Mouse (Mus musculus) midbrain, embryonic 13.5 days (tissue): Measurements from ENCODE around the gene Fut2. TPM values are rescaled to one million over a fixed set of nuclear protein-coding genes. Genes with fewer than 3 reads are reported as not detected.
A peak's percentile ranks its signal among the peaks of the same experiment; 100 is the strongest.
"Not testable (repeated sequence)": the region's sequence is repeated elsewhere in the genome, so short reads cannot be mapped to it uniquely, and the experiment has no call there.

Experiments used
- ATAC-seq: fragments of 200-750 bp; cut with Nextera tagmentation; 2 replicates; pipeline ENCODE4 v1.8.0; 2017; ENCODE audit warnings: mild to moderate bottlenecking, moderate TSS enrichment, moderate library complexity
- H3K27ac ChIP-seq: fragments of 300-500 bp; sonication (generic); 2 replicates; pipeline ENCODE4 v1.5.1; 2015; ENCODE audit warnings: inconsistent platforms, mild to moderate bottlenecking, moderate library complexity
- H3K27me3 ChIP-seq: fragments of 300-500 bp; sonication (generic); 2 replicates; pipeline ENCODE4 v1.6.1; 2015; ENCODE audit warnings: mild to moderate bottlenecking, inconsistent platforms
- H3K36me3 ChIP-seq: fragments of 300-500 bp; sonication (generic); 2 replicates; pipeline ENCODE4 v1.6.1; 2015; ENCODE audit warnings: mild to moderate bottlenecking, inconsistent platforms
- H3K4me1 ChIP-seq: fragments of 300-500 bp; sonication (generic); replicated peaks from 2 replicates; pipeline ENCODE4 v1.6.1; 2015; ENCODE audit warnings: inconsistent platforms
- H3K4me2 ChIP-seq: fragments of 300-500 bp; sonication (generic); replicated peaks from 2 replicates; pipeline ENCODE4 v1.6.1; 2015; ENCODE audit warnings: moderate library complexity, mild to moderate bottlenecking, inconsistent platforms
- H3K4me3 ChIP-seq: fragments of 300-500 bp; sonication (generic); replicated peaks from 2 replicates; pipeline ENCODE4 v1.5.1; 2015; ENCODE audit warnings: mild to moderate bottlenecking, inconsistent platforms
- H3K9ac ChIP-seq: fragments of 300-500 bp; sonication (generic); replicated peaks from 2 replicates; pipeline ENCODE4 v1.6.1; 2015; ENCODE audit warnings: mild to moderate bottlenecking, inconsistent platforms
- H3K9me3 ChIP-seq: fragments of 300-500 bp; sonication (generic); 2 replicates; pipeline ENCODE4 v1.6.1; 2016; ENCODE audit warnings: mild to moderate bottlenecking, inconsistent platforms
- WGBS: fragments of 180-500 bp; shearing (Covaris S2); methylation state at CpG from one replicate; pipeline ENCODE4 v1.1.7; 2015; 5-methylcytosine and 5-hydroxymethylcytosine counted together
- polyA plus RNA-seq: library from polyadenylated mRNA; unstranded; fragments of >200 nt; fragmentation: Nextera tagmentation; extraction: Ambion mirVana; gene quantifications from 2 replicates; pipeline ENCODE4 v1.2.1, GENCODE M21; 2015

Fut2 gene
- polyA plus RNA-seq, 1 experiment from 2014 or later: 0.09 TPM

DNA sequence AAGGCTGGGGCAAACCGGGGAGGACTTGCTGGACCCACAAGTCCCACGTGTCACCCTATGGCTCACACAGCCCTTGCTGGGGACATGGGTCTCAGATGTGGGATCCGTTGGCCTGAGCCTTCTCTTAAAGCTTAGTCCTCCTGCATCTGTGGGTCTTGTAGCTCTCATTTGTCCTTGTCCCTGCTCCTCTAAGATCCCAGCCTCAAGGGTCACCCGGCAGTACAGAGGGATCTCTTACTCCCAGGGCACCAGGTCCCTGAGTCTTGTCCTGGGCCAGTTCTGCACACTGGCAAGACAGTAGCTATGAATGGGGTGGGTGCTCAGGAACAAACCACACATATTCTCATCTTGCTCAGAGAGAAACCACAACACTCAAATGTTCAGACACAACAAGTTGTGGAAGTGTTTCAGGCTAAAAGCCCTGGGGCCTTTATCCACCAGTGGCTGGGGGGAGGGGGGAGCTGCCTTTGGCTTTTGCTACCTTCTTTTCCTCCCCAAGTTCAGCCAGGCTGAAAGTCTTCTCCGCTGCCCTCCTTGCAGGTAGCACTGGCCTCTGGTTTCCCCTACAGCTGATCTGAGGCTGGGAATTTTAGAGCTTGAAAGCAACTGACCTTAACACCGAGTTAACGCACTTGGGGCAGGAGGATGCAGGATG is 17.3 kb upstream of the Fut2 start, which contains the start of gene Ntn5:
Gene Ntn5 (plus strand): TSS at position 627 of the 655 bp plus-strand sequence.
- H3K27me3 ChIP-seq: no peaks in the 10 kb centered on the region
- WGBS: 76% methylated on average over 7 of the region's 7 CpGs
- H3K9ac ChIP-seq: 0 out of 2 replicates have a peak within 1 kb of the TSS, but pooled peaks have one; percentile 46
- H3K36me3 ChIP-seq: no peaks in the 10 kb centered on the region
- H3K4me1 ChIP-seq: peaks cover 11% of the 10 kb centered on the region
- H3K9me3 ChIP-seq: no peaks in the 10 kb centered on the region
- no peak for ATAC-seq
- H3K27ac ChIP-seq: peak within 1 kb of the TSS; percentile 74; the same call in 1 of the 2 replicates
- 0 out of 2 replicates have a peak within 1 kb of the TSS, but pooled peaks have one; percentile 11 for H3K4me3 ChIP-seq
- H3K4me2 ChIP-seq: no peak within 1 kb of the TSS

DNA sequence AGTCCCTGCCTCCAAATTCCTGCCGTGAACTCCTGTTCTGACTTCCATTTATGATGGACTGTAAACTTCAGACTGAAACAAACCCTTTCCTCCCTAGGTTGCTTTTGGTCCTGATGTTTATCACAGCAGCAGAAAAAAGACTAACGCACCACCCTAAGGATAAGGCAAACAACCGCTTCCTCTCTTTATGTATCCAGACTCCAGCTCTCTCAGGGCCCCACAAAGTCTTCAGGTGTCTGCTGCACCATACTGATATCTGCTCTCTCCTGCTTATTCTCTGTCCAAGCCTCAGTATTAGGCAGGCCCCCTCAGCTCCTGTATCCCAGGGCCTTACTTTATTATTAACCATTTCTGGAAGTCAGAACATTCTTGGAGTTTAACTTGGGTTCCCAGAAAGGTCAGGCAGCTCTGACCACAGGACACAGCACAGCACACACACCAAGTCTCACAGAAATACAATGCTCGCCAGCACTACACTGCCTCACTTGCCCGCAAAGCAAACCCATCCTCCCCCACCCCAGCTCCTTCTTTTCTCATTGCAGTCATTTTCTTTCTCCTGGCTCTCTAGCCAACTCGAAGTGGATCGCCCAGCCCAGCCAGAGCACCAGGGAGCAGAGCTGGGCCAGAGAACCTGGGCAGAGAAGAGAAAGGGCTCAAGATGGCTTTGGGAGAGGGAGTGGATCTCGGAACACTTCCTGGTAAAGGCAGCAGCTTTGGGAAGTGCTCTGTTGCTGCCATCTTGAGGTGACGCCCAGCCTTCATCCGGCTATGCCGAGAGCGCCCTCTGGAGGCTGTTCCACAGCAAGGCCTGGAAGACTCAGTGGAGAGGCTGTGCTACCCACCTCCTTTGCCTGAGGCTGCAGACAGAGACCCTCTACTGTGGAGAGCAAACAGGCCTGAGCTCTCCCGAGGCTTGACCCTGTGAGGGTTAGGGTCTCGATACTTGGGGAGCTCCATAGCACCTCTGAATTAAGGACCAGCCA is 16.2 kb upstream of the Fut2 start:
- peak overlapping the region; percentile 43 for H3K4me2 ChIP-seq
- H3K9me3 ChIP-seq: no peaks in the 10 kb centered on the region
- WGBS: 29% methylated on average over 14 of the region's 14 CpGs
- H3K27me3 ChIP-seq: no peaks in the 10 kb centered on the region
- ATAC-seq: peak; percentile 83
- H3K36me3 ChIP-seq: no peaks in the 10 kb centered on the region
- H3K27ac ChIP-seq: peak overlapping the region; percentile 74
- peak overlapping the region; percentile 11; the same call in 1 of the 2 replicates for H3K4me3 ChIP-seq
- peaks cover 11% of the 10 kb centered on the region for H3K4me1 ChIP-seq
- H3K9ac ChIP-seq: 0 out of 2 replicates have a peak overlapping the region, but pooled peaks have one; percentile 46

DNA sequence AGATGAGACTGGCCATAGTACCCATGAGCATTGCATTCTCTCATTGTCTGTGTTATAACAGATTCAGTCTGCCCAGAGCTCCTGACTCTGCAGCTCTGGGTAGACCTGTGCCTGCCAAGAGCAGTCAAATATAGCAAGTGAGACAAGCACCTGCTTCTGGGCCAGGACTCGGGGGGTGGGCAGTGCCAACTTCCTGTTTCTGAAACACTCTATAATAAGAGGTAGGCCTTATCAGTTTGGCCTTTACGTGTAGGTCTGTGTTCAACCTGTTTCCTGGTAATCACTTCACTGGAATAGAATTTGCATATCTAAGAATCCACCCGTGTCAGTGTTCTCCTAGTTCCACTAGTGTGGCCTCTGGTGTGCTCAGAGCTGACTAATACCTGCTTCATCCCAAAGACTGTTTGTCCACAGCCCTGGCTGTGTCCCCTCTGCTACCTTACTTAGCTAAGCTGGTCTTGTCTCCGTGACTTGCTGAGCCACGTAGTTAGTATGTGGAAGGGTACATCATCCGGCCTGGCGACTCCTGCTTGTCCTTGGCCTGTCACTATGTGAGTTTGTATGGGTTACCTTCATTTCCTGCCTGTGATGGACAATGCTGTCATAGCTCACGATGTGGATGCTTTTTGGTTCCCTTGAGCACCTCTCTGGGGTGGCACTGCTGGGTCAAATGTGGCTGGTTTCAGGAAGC is 15.0 kb upstream of the Fut2 start:
- Histone ChIP-seq H3K9me3 (no peaks in the 10 kb centered on the region), H3K4me2 (no peak overlapping the region), H3K36me3 (no peaks in the 10 kb centered on the region), H3K9ac (no peak overlapping the region), H3K27ac (no peak overlapping the region), H3K4me3 (no peak overlapping the region), H3K4me1 (peaks cover 11% of the 10 kb centered on the region), H3K27me3 (no peaks in the 10 kb centered on the region)
- 86% methylated on average over 8 of the region's 8 CpGs for WGBS
- no peak for ATAC-seq

DNA sequence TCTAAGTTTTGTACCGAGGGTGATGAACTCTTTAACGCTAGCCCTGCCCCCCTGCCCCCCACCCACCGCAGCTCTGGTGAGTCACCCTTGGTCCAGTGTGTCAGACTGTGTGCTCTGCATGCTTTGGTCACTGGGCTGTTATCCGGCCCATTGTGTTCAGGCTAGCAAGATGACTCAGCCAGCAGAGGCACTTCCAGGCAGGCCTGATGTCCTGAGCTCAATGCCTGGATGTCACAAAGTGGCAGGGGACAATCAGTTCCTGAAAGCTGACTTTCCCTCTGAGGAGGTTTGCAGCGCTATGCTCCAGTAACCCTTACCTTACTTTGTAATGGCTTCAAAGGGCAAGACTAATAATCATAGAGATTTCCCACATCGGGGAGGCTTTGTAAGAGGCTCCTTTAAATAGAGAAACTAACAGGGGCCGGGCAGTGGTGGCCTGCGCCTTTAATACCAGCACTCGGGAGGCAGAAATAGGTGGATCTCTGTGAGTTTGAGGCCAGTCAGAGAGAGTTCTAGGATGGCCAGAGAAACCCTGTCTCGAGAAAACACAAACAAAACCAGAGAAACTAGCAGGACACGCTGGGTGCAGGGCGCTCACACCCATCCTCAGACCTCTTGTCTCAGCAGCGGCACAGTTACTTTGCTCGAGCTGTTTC is 13.9 kb upstream of the Fut2 start:
- WGBS: 49% methylated on average over 14 of the region's 14 CpGs
- no peak overlapping the region for H3K9ac ChIP-seq

DNA sequence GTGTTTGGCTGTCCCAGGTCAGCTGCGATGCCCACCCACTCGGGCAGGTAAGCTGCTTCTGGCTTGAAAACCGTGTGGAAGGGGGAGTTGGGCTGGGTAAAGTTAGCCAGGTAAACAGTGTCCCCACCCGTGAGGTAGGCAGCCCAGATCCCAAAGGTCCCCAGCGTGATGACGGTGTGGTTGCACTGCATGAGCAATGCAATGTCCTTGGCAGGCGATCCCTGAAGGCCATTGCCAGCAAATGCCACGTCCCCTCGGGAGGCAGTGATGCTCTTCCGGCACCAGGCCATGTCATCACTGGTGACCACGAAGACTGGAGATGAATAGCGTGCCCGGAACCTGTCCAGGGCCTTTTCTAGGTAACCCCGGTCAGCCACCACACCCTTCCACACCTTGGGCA is 12.3 kb upstream of the Fut2 start:
- Histone ChIP-seq H3K9ac (no peak overlapping the region), H3K4me2 (no peak overlapping the region), H3K36me3 (no peaks in the 10 kb centered on the region), H3K4me1 (peaks cover 11% of the 10 kb centered on the region), H3K9me3 (no peaks in the 10 kb centered on the region), H3K27ac (no peak overlapping the region), H3K27me3 (no peaks in the 10 kb centered on the region), H3K4me3 (no peak overlapping the region)
- 94% methylated on average over 14 of the region's 14 CpGs for WGBS
- ATAC-seq: no peak

More for the DNA sequence above, 13.9 kb upstream of the Fut2 start:
- Histone ChIP-seq H3K27ac (no peak overlapping the region), H3K27me3 (no peaks in the 10 kb centered on the region), H3K4me1 (peaks cover 11% of the 10 kb centered on the region), H3K4me3 (no peak overlapping the region), H3K4me2 (no peak overlapping the region), H3K9me3 (no peaks in the 10 kb centered on the region), H3K36me3 (no peaks in the 10 kb centered on the region)
- no peak for ATAC-seq

DNA sequence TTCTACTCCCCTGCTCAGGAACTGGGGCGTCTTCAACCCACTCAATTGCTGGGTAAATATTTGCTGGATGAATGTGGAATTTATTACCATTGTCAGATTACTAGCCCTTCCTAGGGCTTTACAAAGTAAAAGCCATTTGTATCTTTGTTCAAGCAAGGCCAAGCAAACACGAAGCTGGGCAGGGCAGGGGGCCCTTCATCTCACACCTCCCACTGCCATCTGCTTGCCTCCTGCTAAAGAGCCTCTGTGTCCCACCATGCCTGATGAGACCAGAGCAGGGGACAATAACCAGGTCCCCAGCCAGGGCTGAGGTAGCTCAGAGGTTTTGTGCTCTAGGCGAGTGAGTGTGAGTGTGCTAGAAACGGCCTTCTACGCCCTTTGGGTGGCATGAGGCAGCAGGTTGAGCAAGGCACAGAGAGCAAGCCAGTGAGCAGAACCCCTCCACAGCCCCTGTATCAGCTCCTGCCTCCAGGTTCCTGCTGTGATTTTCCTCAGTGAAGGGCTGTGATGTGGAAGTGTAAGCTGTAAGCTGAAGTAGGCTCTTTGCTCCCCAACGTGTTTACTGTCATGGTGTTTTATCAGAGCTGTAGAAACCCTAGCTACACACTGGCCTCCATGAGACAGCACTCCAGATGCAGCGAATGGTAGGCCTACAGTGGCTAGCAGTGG is 11.6 kb upstream of the Fut2 start:
- WGBS: 82% methylated on average over 7 of the region's 7 CpGs
- no peak overlapping the region for H3K4me2 ChIP-seq
- ATAC-seq: no peak

DNA sequence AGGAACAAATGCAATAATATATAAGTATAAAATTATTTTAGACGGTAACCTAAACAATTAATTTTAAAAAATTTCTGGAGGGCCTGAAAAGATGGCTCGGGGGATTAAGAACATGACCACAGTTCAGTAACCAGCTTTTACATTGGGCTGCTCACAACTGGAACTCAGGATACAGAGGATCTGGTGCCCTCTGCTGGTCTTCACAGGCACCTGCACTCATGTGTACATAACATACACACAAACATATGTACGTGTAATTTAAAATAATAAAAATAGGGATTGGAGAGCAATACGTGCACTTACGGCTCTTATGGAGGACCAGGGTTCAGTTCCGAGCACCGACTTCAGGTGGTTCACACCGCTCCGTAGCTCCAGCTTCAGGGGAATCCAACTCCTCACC is 2.7 kb upstream of the Fut2 start:
- no peak overlapping the region for H3K9ac ChIP-seq
- H3K36me3 ChIP-seq: no peaks in the 10 kb centered on the region
- no peak overlapping the region for H3K4me2 ChIP-seq
- no peaks in the 10 kb centered on the region for H3K27me3 ChIP-seq
- H3K27ac ChIP-seq: no peak overlapping the region
- no peaks in the 10 kb centered on the region for H3K9me3 ChIP-seq
- H3K4me1 ChIP-seq: no peaks in the 10 kb centered on the region
- 94% methylated on average over 9 of the region's 9 CpGs for WGBS
- ATAC-seq: no peak
- no peak overlapping the region for H3K4me3 ChIP-seq

More for the DNA sequence above, 11.6 kb upstream of the Fut2 start:
- Histone ChIP-seq H3K9me3 (no peaks in the 10 kb centered on the region), H3K27me3 (no peaks in the 10 kb centered on the region), H3K4me3 (no peak overlapping the region), H3K27ac (no peak overlapping the region), H3K9ac (no peak overlapping the region), H3K4me1 (peaks cover 7% of the 10 kb centered on the region; the same call in 1 of the 2 replicates), H3K36me3 (no peaks in the 10 kb centered on the region)

DNA sequence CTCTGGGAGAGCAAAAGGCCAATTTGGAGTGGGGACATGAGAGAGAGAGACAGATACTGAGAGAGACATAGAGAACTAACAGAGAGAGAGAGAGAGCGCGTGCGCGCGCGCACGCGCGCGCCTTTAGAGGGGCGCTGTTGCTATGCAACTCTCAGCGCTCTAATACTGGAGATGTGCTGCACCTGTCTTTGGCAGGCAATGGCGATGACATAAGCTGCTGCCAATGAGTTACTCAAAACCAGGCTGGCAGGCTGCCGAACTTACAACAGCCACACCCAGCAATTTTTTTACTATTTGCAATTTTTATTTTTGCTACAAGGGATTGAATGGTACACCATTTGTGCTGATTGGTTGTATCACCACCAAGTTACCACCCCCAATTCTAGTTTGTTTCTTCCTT is 1.6 kb upstream of the Fut2 start:
- no peak overlapping the region for H3K4me2 ChIP-seq
- ATAC-seq: no peak
- no peak overlapping the region for H3K27ac ChIP-seq
- H3K27me3 ChIP-seq: no peaks in the 10 kb centered on the region
- WGBS: 75% methylated on average over 14 of the region's 14 CpGs
- H3K4me3 ChIP-seq: no peak overlapping the region
- no peak overlapping the region for H3K9ac ChIP-seq
- no peaks in the 10 kb centered on the region for H3K4me1 ChIP-seq
- H3K9me3 ChIP-seq: no peaks in the 10 kb centered on the region
- no peaks in the 10 kb centered on the region for H3K36me3 ChIP-seq

DNA sequence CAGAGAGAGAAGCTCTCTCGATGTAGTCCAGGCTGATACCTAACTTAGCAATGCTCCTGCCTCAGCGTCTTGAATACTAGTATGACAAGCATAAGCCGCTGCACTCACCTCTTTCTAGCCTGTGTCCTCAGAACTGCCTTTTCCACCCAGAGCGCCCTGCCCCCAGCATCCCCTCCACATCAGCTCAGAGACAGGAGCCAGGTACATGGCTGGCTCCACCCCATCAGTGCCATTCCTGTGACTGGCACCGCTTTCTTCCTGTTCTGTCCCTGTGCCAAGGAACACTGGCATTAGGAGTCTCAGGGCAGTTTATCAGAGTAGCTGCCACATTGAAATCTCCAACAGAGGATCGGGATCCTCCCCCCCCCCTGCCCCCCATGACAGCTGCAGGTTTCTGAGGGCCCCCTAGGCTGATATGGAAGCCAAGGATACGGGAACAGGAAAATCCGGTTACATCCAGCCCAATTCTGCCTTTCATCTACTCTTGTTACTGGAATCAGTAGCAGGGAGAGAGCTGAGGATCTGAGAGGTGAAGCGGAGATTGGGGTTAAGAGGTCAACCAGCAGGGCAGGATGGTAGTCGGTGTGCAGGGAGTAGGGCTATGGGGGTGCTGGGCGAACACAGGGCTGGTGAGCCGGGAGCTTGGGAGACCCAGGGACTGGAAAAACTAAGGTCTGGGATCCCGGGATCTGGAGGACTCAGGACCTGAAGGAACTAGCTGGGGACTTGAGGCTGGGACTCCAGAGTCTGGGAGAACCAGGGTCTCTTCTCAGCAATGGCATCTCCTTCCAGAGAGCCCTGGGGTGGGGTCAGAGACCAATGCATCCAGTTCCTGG is 673 bp downstream of the Fut2 start:
- no peak overlapping the region for H3K4me3 ChIP-seq
- no peak overlapping the region for H3K4me2 ChIP-seq
- no peaks in the 10 kb centered on the region for H3K4me1 ChIP-seq
- H3K27ac ChIP-seq: no peak overlapping the region
- no peaks in the 10 kb centered on the region for H3K36me3 ChIP-seq
- ATAC-seq: no peak
- H3K9me3 ChIP-seq: no peaks in the 10 kb centered on the region
- 57% methylated on average over 13 of the region's 13 CpGs for WGBS
- H3K27me3 ChIP-seq: no peaks in the 10 kb centered on the region
- H3K9ac ChIP-seq: no peak overlapping the region

DNA sequence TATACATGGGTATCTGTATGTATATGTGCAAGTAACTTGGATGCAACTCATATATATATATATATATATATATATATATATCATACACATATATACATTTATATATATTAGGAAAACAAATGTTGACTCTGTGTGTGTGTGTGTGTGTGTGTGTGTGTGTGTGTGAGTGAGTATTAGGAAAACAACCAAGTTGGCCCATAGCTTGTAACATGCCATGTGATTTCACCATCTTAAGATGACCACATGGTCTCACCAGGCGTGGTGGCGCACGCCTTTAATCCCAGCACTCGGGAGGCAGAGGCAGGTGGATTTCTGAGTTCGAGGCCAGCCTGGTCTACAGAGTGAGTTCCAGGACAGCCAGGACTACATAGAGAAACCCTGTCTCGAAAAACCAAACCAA is 4.5 kb downstream of the Fut2 start:
- H3K4me1 ChIP-seq, H3K4me2 ChIP-seq, H3K9me3 ChIP-seq, H3K9ac ChIP-seq, H3K27ac ChIP-seq, H3K36me3 ChIP-seq, H3K4me3 ChIP-seq, ATAC-seq, H3K27me3 ChIP-seq: not testable (repeated sequence)
- WGBS: 88% methylated on average over 6 of the region's 6 CpGs
